Mouse (Mus musculus): ENCODE data around the gene Wee2. TPM values are rescaled to one million over a fixed set of nuclear protein-coding genes. Genes with fewer than 3 reads are reported as not detected.

Gene Wee2
- polyA plus RNA-seq, 1 experiment = not detected

GRCm38 (mm10) chr6:40454436-40455041 lies 15.7 kb downstream of the Wee2 start:
- Histone ChIP-seq H3K4me3 (ENCODE audit: control insufficient read depth, low read depth, low read length) (no peak overlapping the region), H3K36me3 (ENCODE audit: control insufficient read depth, insufficient read depth, low read length) (no peaks in the 10 kb centered on the region), H3K4me1 (ENCODE audit: control insufficient read depth, insufficient read depth, low read length) (no peaks in the 10 kb centered on the region), H3K27ac (ENCODE audit: control insufficient read depth, insufficient read depth, low read depth, low read length) (no peak overlapping the region), H3K27me3 (ENCODE audit: control insufficient read depth, insufficient read depth, low read length) (no peaks in the 10 kb centered on the region)
- TF ChIP-seq CTCF (IDR thresholded peaks at IDR 0.05; ENCODE audit: control insufficient read depth, insufficient read depth, insufficient replicate concordance, low read depth, low read length) = no peak
- no peak for TF ChIP-seq POLR2A (IDR thresholded peaks at IDR 0.05; ENCODE audit: control insufficient read depth, low read depth, low read length)

- H3K4me3 ChIP-seq (ENCODE audit: control insufficient read depth, low read depth, low read length) = no peak overlapping the region
- no peaks in the 10 kb centered on the region for H3K27me3 ChIP-seq (ENCODE audit: control insufficient read depth, insufficient read depth, low read length)
- H3K4me1 ChIP-seq (ENCODE audit: control insufficient read depth, insufficient read depth, low read length) = no peaks in the 10 kb centered on the region
- no peak overlapping the region for H3K27ac ChIP-seq (ENCODE audit: control insufficient read depth, insufficient read depth, low read depth, low read length)
- H3K36me3 ChIP-seq (ENCODE audit: control insufficient read depth, insufficient read depth, low read length) = no peaks in the 10 kb centered on the region
- no peak for TF ChIP-seq CTCF (IDR thresholded peaks at IDR 0.05; ENCODE audit: control insufficient read depth, insufficient read depth, insufficient replicate concordance, low read depth, low read length)
These were observed 26.8 kb downstream of the Wee2 start for GRCm38 (mm10) chr6:40465710-40466109.

- Histone ChIP-seq H3K4me1 (ENCODE audit: control insufficient read depth, insufficient read depth, low read length) (no peaks in the 10 kb centered on the region), H3K4me3 (ENCODE audit: control insufficient read depth, low read depth, low read length) (peak within 1 kb of the TSS; percentile 89), H3K36me3 (ENCODE audit: control insufficient read depth, insufficient read depth, low read length) (no peaks in the 10 kb centered on the region), H3K27me3 (ENCODE audit: control insufficient read depth, insufficient read depth, low read length) (no peaks in the 10 kb centered on the region), H3K27ac (ENCODE audit: control insufficient read depth, insufficient read depth, low read depth, low read length) (peak within 1 kb of the TSS; percentile 86)
- TF ChIP-seq POLR2A (IDR thresholded peaks at IDR 0.05; ENCODE audit: control insufficient read depth, low read depth, low read length) = peak; percentile 96
- TF ChIP-seq CTCF (IDR thresholded peaks at IDR 0.05; ENCODE audit: control insufficient read depth, insufficient read depth, insufficient replicate concordance, low read depth, low read length) = no peak
These were observed 32.2 kb downstream of the Wee2 start, which contains the start of gene Ssbp1 for GRCm38 (mm10) chr6:40470916-40471719. Ssbp1 (plus strand) TSS chr6:40471352.

GRCm38 (mm10) chr6:40471720-40472010 lies 32.8 kb downstream of the Wee2 start:
- no peaks in the 10 kb centered on the region for H3K36me3 ChIP-seq (ENCODE audit: control insufficient read depth, insufficient read depth, low read length)
- H3K27me3 ChIP-seq (ENCODE audit: control insufficient read depth, insufficient read depth, low read length) = no peaks in the 10 kb centered on the region
- H3K4me1 ChIP-seq (ENCODE audit: control insufficient read depth, insufficient read depth, low read length) = no peaks in the 10 kb centered on the region
- peak overlapping the region; percentile 86; the same call in 1 of the 2 replicates for H3K27ac ChIP-seq (ENCODE audit: control insufficient read depth, insufficient read depth, low read depth, low read length)
- H3K4me3 ChIP-seq (ENCODE audit: control insufficient read depth, low read depth, low read length) = peak overlapping the region; percentile 89
- TF ChIP-seq POLR2A (IDR thresholded peaks at IDR 0.05; ENCODE audit: control insufficient read depth, low read depth, low read length) (no peak), CTCF (IDR thresholded peaks at IDR 0.05; ENCODE audit: control insufficient read depth, insufficient read depth, insufficient replicate concordance, low read depth, low read length) (no peak)

- H3K27me3 ChIP-seq (ENCODE audit: control insufficient read depth, insufficient read depth, low read length) = no peaks in the 10 kb centered on the region
- H3K27ac ChIP-seq (ENCODE audit: control insufficient read depth, insufficient read depth, low read depth, low read length) = no peak overlapping the region
- H3K36me3 ChIP-seq (ENCODE audit: control insufficient read depth, insufficient read depth, low read length) = no peaks in the 10 kb centered on the region; the same call in 1 of the 2 replicates
- no peak for TF ChIP-seq POLR2A (IDR thresholded peaks at IDR 0.05; ENCODE audit: control insufficient read depth, low read depth, low read length)
- TF ChIP-seq CTCF (IDR thresholded peaks at IDR 0.05; ENCODE audit: control insufficient read depth, insufficient read depth, insufficient replicate concordance, low read depth, low read length) = no peak
- H3K4me1 ChIP-seq (ENCODE audit: control insufficient read depth, insufficient read depth, low read length) = no peaks in the 10 kb centered on the region
- no peak overlapping the region for H3K4me3 ChIP-seq (ENCODE audit: control insufficient read depth, low read depth, low read length)
These were observed 37.2 kb downstream of the Wee2 start for GRCm38 (mm10) chr6:40476132-40476531.

GRCm38 (mm10) chr6:40479705-40480104 lies 40.8 kb downstream of the Wee2 start:
- H3K27ac ChIP-seq (ENCODE audit: control insufficient read depth, insufficient read depth, low read depth, low read length) = no peak overlapping the region
- no peak overlapping the region for H3K4me3 ChIP-seq (ENCODE audit: control insufficient read depth, low read depth, low read length)
- no peaks in the 10 kb centered on the region for H3K27me3 ChIP-seq (ENCODE audit: control insufficient read depth, insufficient read depth, low read length)
- H3K36me3 ChIP-seq (ENCODE audit: control insufficient read depth, insufficient read depth, low read length) = no peaks in the 10 kb centered on the region; the same call in 1 of the 2 replicates
- H3K4me1 ChIP-seq (ENCODE audit: control insufficient read depth, insufficient read depth, low read length) = no peaks in the 10 kb centered on the region
- TF ChIP-seq CTCF (IDR thresholded peaks at IDR 0.05; ENCODE audit: control insufficient read depth, insufficient read depth, insufficient replicate concordance, low read depth, low read length) (no peak), POLR2A (IDR thresholded peaks at IDR 0.05; ENCODE audit: control insufficient read depth, low read depth, low read length) (no peak)

GRCm38 (mm10) chr6:40482318-40482717 lies 43.4 kb downstream of the Wee2 start:
- TF ChIP-seq POLR2A (IDR thresholded peaks at IDR 0.05; ENCODE audit: control insufficient read depth, low read depth, low read length) (no peak), CTCF (IDR thresholded peaks at IDR 0.05; ENCODE audit: control insufficient read depth, insufficient read depth, insufficient replicate concordance, low read depth, low read length) (no peak)
- no peaks in the 10 kb centered on the region for H3K27me3 ChIP-seq (ENCODE audit: control insufficient read depth, insufficient read depth, low read length)
- no peak overlapping the region for H3K4me3 ChIP-seq (ENCODE audit: control insufficient read depth, low read depth, low read length)
- no peak overlapping the region for H3K27ac ChIP-seq (ENCODE audit: control insufficient read depth, insufficient read depth, low read depth, low read length)
- no peaks in the 10 kb centered on the region for H3K4me1 ChIP-seq (ENCODE audit: control insufficient read depth, insufficient read depth, low read length)
- no peaks in the 10 kb centered on the region for H3K36me3 ChIP-seq (ENCODE audit: control insufficient read depth, insufficient read depth, low read length)

Measured in testis, adult 2 months (tissue).